Mouse (Mus musculus): ENCODE measurements at regions not wholly inside any gene's neighbourhood (a gene's known extent, or its start where the extent isn't known, plus 50 kb on each side); places are given as distances from the start of the nearest gene placed in this dataset.

- no peaks in the 10 kb centered on the region for H3K36me3 ChIP-seq (ENCODE audit: control insufficient read depth, insufficient read depth, low read length)
- ATAC-seq (replicated peaks; ENCODE audit: insufficient number of reproducible peaks, low FRiP score, low TSS enrichment): no peak
- H3K27me3 ChIP-seq (ENCODE audit: control insufficient read depth, insufficient read depth, low read length): no peaks in the 10 kb centered on the region
- H3K9me3 ChIP-seq (replicated peaks; ENCODE audit: control insufficient read depth, low read length): no peaks in the 10 kb centered on the region
- H3K4me3 ChIP-seq (ENCODE audit: low read depth, low read length): no peak overlapping the region
- H3K4me1 ChIP-seq (ENCODE audit: control insufficient read depth, insufficient read depth, low read length): peaks cover 7% of the 10 kb centered on the region
- H3K27ac ChIP-seq (ENCODE audit: low read depth, low read length): no peak overlapping the region
- WGBS (ENCODE audit: insufficient replicate concordance): 86% methylated on average over 9 of the region's 9 CpGs
- no peak overlapping the region for H3K4me2 ChIP-seq
- no peak overlapping the region for H3K9ac ChIP-seq (ENCODE audit: low read depth, low read length)
These were observed 375.6 kb upstream of the Slc30a5 start for GRCm38 (mm10) chr13:101208788-101209187.

DNA sequence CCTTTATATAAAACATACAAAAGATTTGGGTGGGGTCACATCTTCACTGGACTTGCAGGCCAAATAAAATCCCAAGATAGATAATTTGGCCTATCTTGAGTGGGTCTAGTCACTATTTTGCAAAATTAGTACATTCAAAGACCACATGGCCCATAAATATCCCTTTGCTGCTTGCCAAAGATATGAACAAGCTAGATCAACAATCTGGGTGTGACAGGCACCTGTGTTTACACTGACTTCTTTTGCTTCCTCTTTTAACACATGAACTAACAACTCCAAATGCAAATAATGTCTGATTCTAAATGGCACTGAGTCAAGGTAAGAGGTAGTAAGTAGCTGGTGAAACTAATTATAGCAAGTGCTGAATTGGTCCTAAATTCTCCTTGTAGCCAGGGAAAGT, 370.2 kb upstream of the Slc30a5 start:
- H3K27me3 ChIP-seq (ENCODE audit: control insufficient read depth, insufficient read depth, low read length): no peaks in the 10 kb centered on the region
- no peak overlapping the region for H3K9ac ChIP-seq (ENCODE audit: low read depth, low read length)
- H3K4me3 ChIP-seq (ENCODE audit: low read depth, low read length): no peak overlapping the region
- no peak overlapping the region for H3K4me2 ChIP-seq
- H3K36me3 ChIP-seq (ENCODE audit: control insufficient read depth, insufficient read depth, low read length): no peaks in the 10 kb centered on the region
- H3K27ac ChIP-seq (ENCODE audit: low read depth, low read length): no peak overlapping the region
- H3K9me3 ChIP-seq (replicated peaks; ENCODE audit: control insufficient read depth, low read length): no peaks in the 10 kb centered on the region
- no peaks in the 10 kb centered on the region for H3K4me1 ChIP-seq (ENCODE audit: control insufficient read depth, insufficient read depth, low read length)
- ATAC-seq (replicated peaks; ENCODE audit: insufficient number of reproducible peaks, low FRiP score, low TSS enrichment): no peak

- H3K4me2 ChIP-seq: no peak overlapping the region
- no peak overlapping the region for H3K27ac ChIP-seq (ENCODE audit: low read depth, low read length)
- no peak overlapping the region for H3K4me3 ChIP-seq (ENCODE audit: low read depth, low read length)
- H3K27me3 ChIP-seq (ENCODE audit: control insufficient read depth, insufficient read depth, low read length): no peaks in the 10 kb centered on the region
- no peaks in the 10 kb centered on the region for H3K36me3 ChIP-seq (ENCODE audit: control insufficient read depth, insufficient read depth, low read length)
- no peaks in the 10 kb centered on the region for H3K4me1 ChIP-seq (ENCODE audit: control insufficient read depth, insufficient read depth, low read length)
- no peak overlapping the region for H3K9ac ChIP-seq (ENCODE audit: low read depth, low read length)
- no peaks in the 10 kb centered on the region for H3K9me3 ChIP-seq (replicated peaks; ENCODE audit: control insufficient read depth, low read length)
- WGBS (ENCODE audit: insufficient replicate concordance): 72% methylated on average over 4 of the region's 4 CpGs
- no peak for ATAC-seq (replicated peaks; ENCODE audit: insufficient number of reproducible peaks, low FRiP score, low TSS enrichment)
These were observed 369.5 kb upstream of the Slc30a5 start for GRCm38 (mm10) chr13:101202565-101203313.

DNA sequence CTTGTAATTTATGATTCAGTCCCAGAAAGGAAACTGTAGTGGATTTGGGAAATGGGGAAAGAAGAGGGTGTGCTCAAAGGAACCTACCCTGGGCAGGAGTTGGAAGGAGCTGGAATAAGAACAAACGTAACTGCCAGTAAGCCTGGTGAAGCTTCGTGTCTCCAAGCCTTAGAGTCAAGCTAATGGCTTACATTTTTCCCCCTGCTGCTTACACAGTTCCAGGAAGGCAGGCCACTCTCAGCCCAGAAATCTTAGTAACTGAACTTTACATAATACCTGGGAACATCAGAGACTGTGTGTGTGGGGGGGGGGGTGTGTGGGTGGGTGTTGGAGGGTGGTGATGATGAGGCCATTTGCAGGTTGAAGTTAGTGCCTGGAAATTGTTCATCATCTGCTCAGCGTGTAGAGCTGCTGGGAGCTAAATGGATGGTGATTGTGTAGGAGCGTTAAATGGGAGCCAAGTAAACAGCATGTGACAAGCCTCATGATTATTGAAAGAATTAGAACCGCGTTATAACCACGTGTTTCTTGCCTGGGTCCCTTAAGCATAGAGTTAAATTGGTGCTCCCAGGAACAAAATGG, 357.1 kb upstream of the Slc30a5 start:
- Histone ChIP-seq H3K27me3 (ENCODE audit: control insufficient read depth, insufficient read depth, low read length) (no peaks in the 10 kb centered on the region), H3K4me3 (ENCODE audit: low read depth, low read length) (no peak overlapping the region), H3K9me3 (replicated peaks; ENCODE audit: control insufficient read depth, low read length) (no peaks in the 10 kb centered on the region), H3K9ac (ENCODE audit: low read depth, low read length) (no peak overlapping the region), H3K27ac (ENCODE audit: low read depth, low read length) (no peak overlapping the region), H3K4me2 (no peak overlapping the region), H3K4me1 (ENCODE audit: control insufficient read depth, insufficient read depth, low read length) (no peaks in the 10 kb centered on the region), H3K36me3 (ENCODE audit: control insufficient read depth, insufficient read depth, low read length) (no peaks in the 10 kb centered on the region)
- ATAC-seq (replicated peaks; ENCODE audit: insufficient number of reproducible peaks, low FRiP score, low TSS enrichment): no peak
- 79% methylated on average over 7 of the region's 7 CpGs for WGBS (ENCODE audit: insufficient replicate concordance)

DNA sequence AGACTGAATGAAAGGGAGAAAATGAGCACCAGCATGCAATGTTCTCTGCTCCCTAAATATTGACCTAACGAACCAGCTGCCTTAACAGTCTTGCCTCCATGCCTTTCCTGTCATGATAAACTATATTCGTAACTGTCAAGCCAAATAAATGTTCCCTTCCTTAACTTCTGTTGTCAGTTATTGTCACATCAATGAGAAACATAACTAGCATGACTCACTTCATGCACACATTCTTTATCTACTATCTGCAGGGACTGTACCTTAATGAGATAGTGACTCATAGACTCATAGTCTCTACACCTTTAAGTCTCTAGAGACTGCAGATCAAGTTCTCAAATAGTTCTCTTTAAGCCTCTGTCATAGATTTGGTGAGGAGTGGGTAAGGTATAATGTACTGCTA, 349.2 kb upstream of the Slc30a5 start:
- Histone ChIP-seq H3K9me3 (replicated peaks; ENCODE audit: control insufficient read depth, low read length) (no peaks in the 10 kb centered on the region), H3K4me3 (ENCODE audit: low read depth, low read length) (no peak overlapping the region), H3K9ac (ENCODE audit: low read depth, low read length) (no peak overlapping the region), H3K27me3 (ENCODE audit: control insufficient read depth, insufficient read depth, low read length) (no peaks in the 10 kb centered on the region), H3K4me1 (ENCODE audit: control insufficient read depth, insufficient read depth, low read length) (no peaks in the 10 kb centered on the region), H3K36me3 (ENCODE audit: control insufficient read depth, insufficient read depth, low read length) (no peaks in the 10 kb centered on the region), H3K27ac (ENCODE audit: low read depth, low read length) (no peak overlapping the region), H3K4me2 (no peak overlapping the region)
- 67% methylated on average over 2 of the region's 2 CpGs for WGBS (ENCODE audit: insufficient replicate concordance)
- ATAC-seq (replicated peaks; ENCODE audit: insufficient number of reproducible peaks, low FRiP score, low TSS enrichment): no peak

DNA sequence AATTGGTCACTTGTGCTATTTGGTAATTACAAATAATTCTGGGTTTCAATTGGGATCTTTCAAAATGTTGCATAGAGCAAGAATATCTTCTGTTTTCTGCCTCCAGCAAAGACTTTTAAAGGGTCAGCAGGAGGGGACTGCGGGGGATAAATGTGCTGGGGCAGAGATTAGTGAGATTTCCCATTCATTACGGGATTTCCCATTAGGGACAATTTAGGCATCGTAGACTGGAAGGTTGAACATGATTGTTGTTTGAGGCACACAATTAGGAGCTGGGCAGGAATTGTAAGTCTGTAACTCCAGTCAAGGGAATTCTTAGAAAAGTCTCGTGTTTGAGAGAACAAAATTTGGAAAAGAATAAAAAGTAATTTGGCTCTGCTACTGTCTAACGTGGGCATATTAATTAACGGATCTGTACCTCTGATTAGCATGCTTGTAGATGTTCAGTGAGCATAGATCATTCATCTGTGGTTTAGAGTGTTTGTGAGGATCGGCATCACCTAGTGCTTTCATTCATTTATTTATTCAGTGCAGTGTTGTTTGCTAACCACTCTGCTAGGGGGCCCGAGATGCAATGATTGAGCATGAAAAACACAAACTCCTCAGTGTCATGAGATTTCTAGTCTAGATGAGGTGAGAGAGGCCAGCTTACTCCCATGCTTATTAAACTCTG, 341.9 kb upstream of the Slc30a5 start:
- H3K4me2 ChIP-seq: no peak overlapping the region
- no peak overlapping the region for H3K27ac ChIP-seq (ENCODE audit: low read depth, low read length)
- H3K4me1 ChIP-seq (ENCODE audit: control insufficient read depth, insufficient read depth, low read length): no peaks in the 10 kb centered on the region
- no peak for ATAC-seq (replicated peaks; ENCODE audit: insufficient number of reproducible peaks, low FRiP score, low TSS enrichment)
- no peak overlapping the region for H3K4me3 ChIP-seq (ENCODE audit: low read depth, low read length)
- H3K36me3 ChIP-seq (ENCODE audit: control insufficient read depth, insufficient read depth, low read length): no peaks in the 10 kb centered on the region
- WGBS (ENCODE audit: insufficient replicate concordance): 83% methylated on average over 8 of the region's 8 CpGs
- no peak overlapping the region for H3K9ac ChIP-seq (ENCODE audit: low read depth, low read length)
- H3K9me3 ChIP-seq (replicated peaks; ENCODE audit: control insufficient read depth, low read length): no peaks in the 10 kb centered on the region
- no peaks in the 10 kb centered on the region for H3K27me3 ChIP-seq (ENCODE audit: control insufficient read depth, insufficient read depth, low read length)

DNA sequence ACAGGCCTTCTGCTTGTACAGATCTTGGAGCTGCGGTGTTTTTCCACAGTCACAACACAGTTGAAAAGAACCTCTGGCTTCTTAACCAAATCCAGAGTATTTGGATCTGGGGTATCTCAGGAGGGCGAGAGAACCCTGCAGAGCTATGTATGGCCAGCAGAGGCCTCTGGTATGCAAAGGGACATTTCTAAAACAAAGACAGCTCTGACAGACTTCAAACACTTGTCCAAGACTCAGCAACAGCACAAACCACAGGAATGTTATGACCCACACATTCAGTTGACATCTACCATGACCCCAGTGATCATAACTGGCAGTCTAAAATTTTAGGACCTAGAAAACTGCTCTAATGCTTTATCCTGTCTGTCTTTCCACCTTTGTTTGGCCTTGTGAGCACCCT, 328.5 kb upstream of the Slc30a5 start:
- H3K9me3 ChIP-seq (replicated peaks; ENCODE audit: control insufficient read depth, low read length): no peaks in the 10 kb centered on the region
- no peaks in the 10 kb centered on the region for H3K27me3 ChIP-seq (ENCODE audit: control insufficient read depth, insufficient read depth, low read length)
- no peak overlapping the region for H3K4me3 ChIP-seq (ENCODE audit: low read depth, low read length)
- 44% methylated on average over 2 of the region's 2 CpGs for WGBS (ENCODE audit: insufficient replicate concordance)
- no peak overlapping the region for H3K9ac ChIP-seq (ENCODE audit: low read depth, low read length)
- ATAC-seq (replicated peaks; ENCODE audit: insufficient number of reproducible peaks, low FRiP score, low TSS enrichment): no peak
- no peak overlapping the region for H3K4me2 ChIP-seq
- H3K27ac ChIP-seq (ENCODE audit: low read depth, low read length): no peak overlapping the region
- no peaks in the 10 kb centered on the region for H3K4me1 ChIP-seq (ENCODE audit: control insufficient read depth, insufficient read depth, low read length)
- no peaks in the 10 kb centered on the region for H3K36me3 ChIP-seq (ENCODE audit: control insufficient read depth, insufficient read depth, low read length)

- no peak overlapping the region for H3K4me2 ChIP-seq
- no peak for ATAC-seq (replicated peaks; ENCODE audit: insufficient number of reproducible peaks, low FRiP score, low TSS enrichment)
- no peak overlapping the region for H3K27ac ChIP-seq (ENCODE audit: low read depth, low read length)
- H3K27me3 ChIP-seq (ENCODE audit: control insufficient read depth, insufficient read depth, low read length): no peaks in the 10 kb centered on the region
- WGBS (ENCODE audit: insufficient replicate concordance): 71% methylated on average over 3 of the region's 3 CpGs
- no peak overlapping the region for H3K9ac ChIP-seq (ENCODE audit: low read depth, low read length)
- H3K9me3 ChIP-seq (replicated peaks; ENCODE audit: control insufficient read depth, low read length): no peaks in the 10 kb centered on the region
- no peaks in the 10 kb centered on the region for H3K4me1 ChIP-seq (ENCODE audit: control insufficient read depth, insufficient read depth, low read length)
- H3K4me3 ChIP-seq (ENCODE audit: low read depth, low read length): no peak overlapping the region
- no peaks in the 10 kb centered on the region for H3K36me3 ChIP-seq (ENCODE audit: control insufficient read depth, insufficient read depth, low read length)
These were observed 326.7 kb upstream of the Slc30a5 start for GRCm38 (mm10) chr13:101159878-101160277.

DNA sequence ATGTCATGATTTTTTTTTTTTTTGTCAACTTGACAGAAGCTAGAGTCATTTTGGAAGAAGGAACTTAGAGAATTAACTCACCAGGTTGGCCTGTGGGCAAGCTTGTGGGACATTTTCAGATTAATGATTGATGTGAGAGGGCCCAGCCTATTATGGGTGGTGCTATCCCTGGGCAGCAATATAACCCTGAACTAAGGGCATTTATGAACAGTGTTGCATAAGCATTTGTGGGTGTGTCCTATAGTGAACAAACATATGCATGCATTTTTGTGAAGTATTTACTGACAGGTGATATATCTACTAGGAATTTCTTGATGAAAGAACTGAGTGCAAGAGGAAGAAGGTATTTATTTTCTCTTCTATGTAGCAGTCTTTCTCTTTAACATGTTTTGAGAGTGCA, 320.5 kb upstream of the Slc30a5 start:
- no peak overlapping the region for H3K27ac ChIP-seq (ENCODE audit: low read depth, low read length)
- no peaks in the 10 kb centered on the region for H3K9me3 ChIP-seq (replicated peaks; ENCODE audit: control insufficient read depth, low read length)
- H3K4me1 ChIP-seq (ENCODE audit: control insufficient read depth, insufficient read depth, low read length): no peaks in the 10 kb centered on the region
- H3K27me3 ChIP-seq (ENCODE audit: control insufficient read depth, insufficient read depth, low read length): no peaks in the 10 kb centered on the region
- H3K36me3 ChIP-seq (ENCODE audit: control insufficient read depth, insufficient read depth, low read length): no peaks in the 10 kb centered on the region
- no peak overlapping the region for H3K4me3 ChIP-seq (ENCODE audit: low read depth, low read length)
- no peak overlapping the region for H3K9ac ChIP-seq (ENCODE audit: low read depth, low read length)
- ATAC-seq (replicated peaks; ENCODE audit: insufficient number of reproducible peaks, low FRiP score, low TSS enrichment): no peak
- no peak overlapping the region for H3K4me2 ChIP-seq
